Mouse (Mus musculus) lung, adult 18-20 months (tissue): ENCODE measurements around the gene Larp4.
A peak's percentile ranks its signal among the peaks of the same experiment; 100 is the strongest.
"Not testable (repeated sequence)": the region's sequence is repeated elsewhere in the genome, so short reads cannot be mapped to it uniquely, and the experiment has no call there.

Experiments
- DNase-seq, 2 experiments: peaks; one replicate each; pipeline ENCODE4 v3.0.0; 2022; ENCODE audit warnings: mixed read lengths in 2 of 2

The Larp4 gene

DNA sequence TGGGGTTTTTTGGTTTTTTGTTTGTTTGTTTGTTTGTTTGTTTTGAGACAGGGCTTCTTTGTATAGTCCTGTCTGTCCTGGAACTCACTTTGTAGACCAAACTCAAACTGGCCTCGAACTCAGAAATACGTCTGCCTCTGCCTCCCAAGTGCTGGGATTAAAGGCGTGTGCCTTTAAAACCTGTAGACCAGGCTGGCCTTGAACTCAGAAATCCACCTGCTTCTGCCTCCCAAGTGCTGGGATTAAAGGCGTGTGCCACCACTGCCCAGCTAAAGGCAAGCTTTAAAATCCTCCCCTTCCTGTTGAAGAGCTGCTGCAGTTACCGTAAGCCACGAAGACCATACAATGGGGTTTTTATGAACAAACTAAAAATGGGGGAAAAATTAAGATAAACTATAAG is at the start of gene Larp4:
Larp4 (plus strand) TSS at position 301 of the 400 bp plus-strand sequence.
- DNase-seq: not testable (repeated sequence)

DNA sequence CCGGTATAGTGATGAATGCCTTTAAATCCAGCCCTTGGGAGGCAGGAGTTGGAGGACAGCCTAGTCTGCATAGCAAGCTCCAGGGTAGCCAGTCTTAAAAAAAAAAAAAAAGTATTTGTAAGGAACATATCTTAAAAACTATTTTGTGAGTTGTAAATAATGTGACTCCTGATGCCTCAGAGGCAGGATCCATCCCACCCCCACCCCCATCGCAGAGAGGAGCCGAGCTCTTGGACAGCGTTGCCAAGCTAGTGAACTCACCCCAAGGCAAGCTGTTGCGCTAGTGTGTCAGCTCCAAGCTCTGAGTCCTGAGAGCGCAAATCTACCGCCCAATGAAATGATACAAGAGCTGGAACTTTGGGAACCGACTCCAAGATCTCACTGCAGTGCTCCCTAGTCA is 38.6 kb upstream of the Larp4 start:
- no peak for DNase-seq

DNA sequence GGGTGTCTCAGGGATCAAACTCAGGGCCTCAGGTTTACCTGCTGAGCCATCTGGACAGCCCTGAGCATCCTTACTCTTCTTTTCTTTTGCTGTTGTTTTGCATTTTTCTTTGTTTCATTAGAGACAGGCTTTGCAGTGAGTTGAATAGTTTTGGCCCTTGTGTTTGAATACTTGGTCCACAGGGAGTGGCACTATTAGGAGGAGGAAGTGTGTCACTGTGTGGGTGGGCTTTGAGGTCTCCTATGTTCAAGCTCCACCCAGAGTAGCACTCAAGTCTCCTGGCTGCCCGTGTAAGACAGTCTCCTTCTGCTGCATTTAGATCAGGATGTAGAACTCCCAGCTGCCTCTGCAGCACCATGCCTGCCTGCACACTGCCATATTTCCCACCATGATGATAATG is 35.4 kb upstream of the Larp4 start:
- no peak for DNase-seq

DNA sequence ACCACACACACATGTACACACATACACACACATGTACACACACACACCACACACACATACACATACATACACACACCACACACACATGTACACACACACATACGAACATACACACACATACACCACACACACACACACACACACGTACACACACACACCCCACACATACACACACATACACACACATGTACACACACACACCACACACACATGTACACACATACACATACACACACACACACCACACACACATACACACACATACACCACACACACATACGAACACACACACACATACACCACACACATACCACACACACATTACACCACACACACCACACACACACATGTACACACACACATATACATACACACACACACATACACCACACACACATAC is 33.2 kb upstream of the Larp4 start:
- DNase-seq: no peak

DNA sequence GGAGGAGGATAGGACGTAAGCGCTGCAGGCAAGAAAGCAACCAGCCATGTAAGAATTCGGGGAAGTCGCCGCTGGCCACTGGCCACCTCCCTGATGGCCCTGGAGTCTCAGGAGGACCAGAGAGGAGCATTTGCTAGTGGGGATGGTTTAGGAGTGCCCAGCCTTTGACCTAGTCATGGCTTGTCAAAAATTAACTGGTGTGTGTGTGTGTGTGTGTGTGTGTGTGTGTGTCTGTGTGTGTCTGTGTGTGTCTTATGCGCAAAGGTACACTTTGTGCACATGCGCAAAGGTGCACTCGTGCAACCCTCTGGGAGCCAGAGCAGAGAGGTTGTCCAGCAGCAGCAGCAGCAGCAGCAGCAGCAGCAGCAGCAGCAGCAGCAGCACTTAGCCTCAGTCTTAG is 32.0 kb upstream of the Larp4 start:
- DNase-seq: no peak

DNA sequence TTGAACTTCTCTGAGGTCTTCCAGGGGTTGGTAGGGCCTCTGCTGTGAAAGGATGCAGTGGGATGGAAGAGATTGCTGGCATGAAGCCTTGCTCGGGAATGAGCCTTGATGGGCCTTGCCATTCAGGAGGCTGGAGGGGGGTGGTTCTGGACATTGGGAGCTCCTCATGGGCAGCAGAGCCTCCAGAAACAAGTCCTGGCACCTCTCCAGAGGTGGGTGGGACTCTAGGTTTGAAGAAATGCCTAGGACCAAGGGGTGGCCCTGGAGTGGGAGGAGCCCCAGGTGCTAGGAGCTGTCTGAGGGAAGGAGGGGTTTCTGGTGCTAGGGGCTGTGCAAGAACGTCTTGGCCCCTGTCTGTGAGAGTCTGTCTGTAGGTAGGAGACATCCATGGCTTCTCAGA is 29.4 kb upstream of the Larp4 start:
- DNase-seq: no peak

DNA sequence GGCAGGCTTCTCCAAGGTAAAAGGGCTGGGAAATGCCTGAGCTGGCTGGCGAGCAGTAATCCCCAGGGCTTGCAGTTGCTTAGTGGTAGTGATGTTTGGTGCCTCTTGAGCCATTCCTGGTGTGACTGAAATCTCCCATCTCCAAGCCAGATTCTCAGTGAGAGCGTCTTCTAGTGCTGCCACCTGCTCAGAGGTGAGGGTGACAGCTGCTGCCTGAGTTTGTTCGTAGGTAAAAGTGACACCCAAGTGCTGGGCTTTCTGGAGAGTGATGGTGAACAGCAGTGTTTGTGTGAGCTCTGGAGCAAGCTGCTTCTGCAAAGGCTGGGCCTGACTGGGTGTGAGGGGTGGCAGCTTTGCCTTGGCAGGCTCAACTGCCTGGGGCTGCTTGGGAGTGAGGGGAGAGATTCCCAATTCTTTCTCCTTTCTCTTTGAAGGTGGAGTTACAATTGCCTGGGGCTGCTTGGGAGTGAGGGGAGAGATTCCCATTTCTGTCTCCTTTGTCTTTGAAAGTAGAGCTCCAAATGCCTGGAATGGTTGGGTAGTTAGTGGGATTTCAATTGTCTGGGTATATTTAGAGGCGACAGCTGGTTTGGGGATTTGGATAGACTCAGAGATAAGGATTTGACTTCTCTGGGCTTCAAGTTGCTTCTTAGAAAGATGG is 28.8 kb upstream of the Larp4 start:
- DNase-seq: no peak

DNA sequence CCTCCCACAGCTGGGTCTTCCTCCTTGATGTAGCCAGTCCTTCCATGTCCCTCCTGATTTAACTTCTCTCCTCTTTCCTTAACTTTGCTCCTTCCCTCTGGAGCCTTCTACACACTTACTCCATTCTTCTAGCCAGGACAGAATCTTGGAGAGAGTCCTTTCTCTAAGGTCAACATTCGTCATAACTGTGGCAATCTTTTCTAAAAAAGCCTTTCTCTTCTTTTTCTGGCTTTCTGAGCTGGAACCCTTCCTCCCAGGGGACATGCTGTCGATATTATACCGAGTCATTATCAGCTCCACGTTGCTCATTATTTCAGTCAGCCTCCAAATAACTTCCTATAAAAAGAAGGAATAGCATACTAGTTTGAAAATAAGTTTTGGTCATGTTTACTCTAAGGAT is 14.5 kb upstream of the Larp4 start:
- no peak for DNase-seq

DNA sequence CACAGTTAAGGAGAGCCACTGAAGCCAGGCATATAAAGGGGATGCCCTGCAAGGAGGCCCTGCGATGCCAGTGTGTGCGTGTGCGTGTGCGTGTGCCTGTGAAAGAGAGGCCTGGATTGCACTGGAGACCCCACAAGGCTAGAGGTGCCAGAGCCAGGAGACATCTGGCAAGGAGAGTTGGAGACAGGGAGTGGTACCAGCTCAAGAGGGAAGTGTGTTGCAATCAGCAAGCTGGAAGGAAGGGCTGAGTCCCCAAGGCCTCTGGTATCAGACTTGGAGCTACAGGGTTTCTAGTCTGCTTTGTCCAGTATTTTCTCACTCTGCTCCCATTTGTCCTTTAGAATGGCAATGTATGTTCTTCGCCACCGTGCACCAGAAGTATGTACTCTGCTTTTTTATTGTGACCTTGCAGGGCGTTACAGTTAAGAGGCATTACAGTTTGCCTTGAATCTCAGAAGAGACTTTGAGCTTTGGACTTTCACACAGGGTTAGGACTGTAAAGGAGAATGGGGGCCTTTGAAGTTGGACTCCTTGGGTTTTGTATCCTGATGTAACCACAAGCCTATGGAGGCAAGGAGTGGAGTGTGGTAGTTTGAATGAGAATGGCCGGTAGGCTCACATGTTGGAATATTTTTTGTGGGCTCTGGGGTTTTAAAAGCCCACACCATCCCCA is 4.6 kb upstream of the Larp4 start:
- peak; percentile 57 to 71 for DNase-seq

DNA sequence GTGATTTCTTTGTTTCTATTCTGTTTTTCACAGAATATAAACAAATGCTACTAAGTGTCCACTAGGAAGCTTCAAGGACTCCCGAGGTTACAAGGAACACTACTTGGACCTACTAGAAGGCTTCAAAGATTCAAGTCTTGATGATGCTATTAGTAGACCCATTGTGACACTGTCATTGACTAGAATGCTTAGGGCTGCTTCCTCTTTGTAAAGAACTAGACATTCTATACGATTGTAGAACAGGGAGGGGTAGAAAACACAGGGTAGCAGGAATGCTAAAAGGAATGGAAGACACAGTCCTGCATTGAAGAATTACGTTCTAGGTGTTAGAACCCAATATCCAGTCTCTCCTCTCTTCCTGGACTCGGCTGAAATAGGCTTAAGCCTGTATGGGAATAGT is 2.9 kb upstream of the Larp4 start, which contains the start of gene Fam186a:
Fam186a (minus strand) TSS at position 101 of the 400 bp plus-strand sequence.
- no peak for DNase-seq

DNA sequence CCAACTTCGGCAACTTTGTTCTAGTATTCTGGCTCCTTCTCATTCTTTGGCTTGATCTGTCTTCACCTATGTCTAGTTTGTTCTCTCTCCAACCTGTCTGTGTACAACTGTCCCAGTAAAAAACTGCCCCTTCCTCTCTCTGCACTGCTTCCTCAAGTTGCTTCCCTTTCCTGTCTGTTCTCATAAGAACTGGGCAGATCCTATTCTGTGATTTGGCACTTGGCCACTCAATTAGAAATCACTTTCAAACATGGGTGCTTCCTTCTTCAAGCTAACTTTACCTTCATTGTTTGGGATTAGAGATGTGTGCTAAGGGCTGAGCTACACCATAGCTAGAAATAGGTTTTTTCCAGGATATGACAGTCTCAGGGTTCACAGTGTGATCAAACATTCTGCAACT is 741 bp downstream of the Larp4 start:
- peak in 1 of 2 experiments; percentile 25 for DNase-seq

DNA sequence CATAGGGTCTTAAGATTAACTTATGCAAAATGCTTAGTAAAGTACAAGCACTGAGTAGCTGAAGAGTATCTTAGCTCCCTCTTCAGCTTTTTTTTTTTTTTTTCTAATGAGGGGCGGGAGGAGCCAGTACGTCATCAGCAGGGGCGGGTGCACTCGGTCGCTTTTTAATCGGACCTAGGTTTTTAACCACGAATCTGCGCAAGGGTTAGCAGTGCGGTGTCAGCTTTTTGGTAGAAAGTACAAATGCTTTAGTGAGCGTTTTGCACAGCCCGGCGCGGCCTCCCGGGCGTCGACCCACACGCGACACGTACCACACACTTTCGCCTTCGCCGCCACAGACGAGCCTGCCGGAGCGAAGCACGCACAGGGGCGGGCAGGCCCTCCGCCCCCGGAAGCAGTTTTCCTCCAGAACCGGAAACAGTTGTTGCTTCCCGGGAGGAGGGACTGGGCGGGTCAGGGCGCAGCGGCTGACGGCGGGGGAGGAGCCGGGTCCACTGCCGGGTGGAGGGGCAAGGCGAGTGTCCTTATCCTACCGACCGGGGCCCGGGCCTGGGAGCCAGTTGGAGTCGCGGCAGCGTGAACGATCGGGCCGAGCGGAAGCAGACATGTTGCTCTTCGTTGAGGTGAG is 2.6 kb downstream of the Larp4 start:
- peak; percentile 97 for DNase-seq

DNA sequence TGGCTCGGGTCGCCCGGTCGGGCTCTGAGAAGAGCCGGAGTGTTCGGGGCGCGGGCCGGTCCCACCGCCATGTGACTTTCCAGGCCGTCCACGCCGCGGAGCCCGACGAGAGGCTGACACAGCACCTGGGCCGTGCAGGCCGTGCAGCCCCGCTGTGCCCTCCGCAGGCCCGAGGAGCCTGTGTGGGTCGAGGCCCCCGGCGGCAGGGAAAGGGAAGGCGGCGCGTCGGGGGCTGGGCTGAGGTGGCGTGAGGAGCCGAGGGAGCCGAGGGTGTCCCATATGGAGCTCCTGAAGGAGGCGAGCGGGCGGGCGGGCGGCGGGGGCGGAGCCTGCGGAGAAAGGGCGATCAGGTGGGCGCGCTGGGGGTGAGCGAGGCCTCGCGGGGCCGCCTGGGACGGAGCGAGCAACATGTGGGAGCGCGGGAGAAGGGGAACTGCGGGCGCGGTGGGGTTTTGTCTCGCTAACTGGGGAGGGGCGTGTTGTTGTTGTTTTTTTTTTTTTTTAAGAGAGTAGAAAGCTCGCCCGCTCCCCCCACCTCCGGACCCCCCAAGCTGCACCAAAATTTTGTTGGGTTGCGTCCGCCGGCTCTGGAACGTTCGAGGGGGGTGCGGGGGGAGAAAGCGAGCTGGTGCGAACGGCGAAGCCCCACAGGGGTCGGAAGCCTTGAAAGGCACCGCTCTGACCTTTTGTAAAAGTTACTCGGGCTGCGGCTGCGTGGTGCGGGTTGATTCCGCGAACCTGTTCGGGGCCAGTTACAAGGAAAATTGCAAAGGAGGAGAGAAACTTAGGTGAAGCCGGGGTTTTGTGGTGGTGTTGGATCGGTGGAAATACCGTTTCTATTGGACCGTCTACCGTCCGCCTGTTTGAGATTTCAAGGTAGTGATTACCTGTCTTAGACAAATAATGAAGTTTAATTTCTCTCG is 3.4 kb downstream of the Larp4 start:
- DNase-seq: peak; percentile 10 to 38

DNA sequence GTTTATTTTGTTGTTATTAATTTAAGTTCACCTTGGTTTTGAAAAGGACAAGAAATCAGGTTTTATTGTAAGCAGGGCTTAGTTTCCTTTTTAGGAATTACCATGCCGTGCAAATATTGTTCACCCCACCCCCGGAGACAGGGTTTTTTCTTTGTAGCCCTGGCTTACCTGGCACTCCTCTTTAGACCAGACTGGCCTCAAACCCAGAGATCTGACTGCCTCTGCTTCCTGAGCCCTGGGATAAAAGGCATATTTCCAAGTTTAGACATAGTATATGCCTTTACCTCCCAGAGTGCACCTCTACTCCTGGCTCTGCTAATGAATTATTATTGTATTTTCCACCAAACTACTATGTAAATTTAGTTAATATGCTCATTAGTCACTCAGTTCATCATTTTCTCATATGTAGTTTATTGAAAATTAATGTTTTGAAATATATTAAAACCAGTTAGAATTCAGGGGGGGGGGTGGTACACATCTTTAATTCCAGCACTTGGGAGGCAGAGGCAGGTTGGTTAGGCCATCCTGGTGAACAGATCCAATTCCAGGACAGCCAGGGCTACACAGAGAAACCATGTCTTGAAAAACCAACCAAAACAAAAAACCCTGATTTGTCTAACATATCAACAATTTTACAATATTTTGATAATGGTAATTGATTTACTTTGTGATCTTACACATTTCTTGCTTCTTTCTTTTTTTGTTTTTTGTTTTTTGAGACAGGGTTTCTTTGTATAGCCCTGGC is 4.8 kb downstream of the Larp4 start:
- no peak for DNase-seq

DNA sequence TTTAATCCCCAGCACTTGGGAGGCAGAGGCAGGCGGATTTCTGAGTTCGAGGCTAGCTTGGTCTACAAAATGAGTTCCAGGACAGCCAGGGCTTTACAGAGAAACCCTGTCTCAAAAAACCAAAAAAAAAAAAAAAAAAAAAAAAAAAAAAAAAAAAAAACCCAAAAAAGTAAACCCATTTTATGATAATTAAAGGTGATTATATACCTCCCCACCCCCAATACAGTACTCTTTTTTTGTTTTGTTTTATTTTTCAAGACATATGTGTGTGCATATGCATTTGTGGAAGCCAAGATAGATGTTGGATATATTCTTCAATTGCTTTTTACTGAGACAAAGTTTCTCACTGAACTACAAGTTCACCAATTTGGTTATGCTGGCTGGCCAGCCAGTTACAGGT is 6.3 kb downstream of the Larp4 start:
- not testable (repeated sequence) for DNase-seq

DNA sequence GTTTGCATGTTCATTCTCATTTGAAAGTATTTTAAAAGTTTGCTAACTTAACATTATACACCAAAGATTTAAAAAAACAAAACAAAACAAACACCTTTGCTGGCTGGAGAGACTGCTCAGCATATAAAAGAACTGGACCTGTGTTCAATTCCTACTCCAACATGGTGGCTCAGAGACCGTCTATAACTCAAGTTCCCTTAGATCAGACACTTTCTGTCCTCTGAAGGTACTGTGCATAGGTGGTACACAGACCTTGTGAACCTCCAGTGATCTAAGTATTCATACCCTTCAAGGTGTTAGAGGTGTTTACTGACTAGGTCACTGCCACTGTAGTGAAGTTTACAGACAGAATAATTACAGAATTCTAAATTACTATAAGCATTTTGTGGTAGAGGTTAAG is 9.4 kb downstream of the Larp4 start:
- DNase-seq: no peak

DNA sequence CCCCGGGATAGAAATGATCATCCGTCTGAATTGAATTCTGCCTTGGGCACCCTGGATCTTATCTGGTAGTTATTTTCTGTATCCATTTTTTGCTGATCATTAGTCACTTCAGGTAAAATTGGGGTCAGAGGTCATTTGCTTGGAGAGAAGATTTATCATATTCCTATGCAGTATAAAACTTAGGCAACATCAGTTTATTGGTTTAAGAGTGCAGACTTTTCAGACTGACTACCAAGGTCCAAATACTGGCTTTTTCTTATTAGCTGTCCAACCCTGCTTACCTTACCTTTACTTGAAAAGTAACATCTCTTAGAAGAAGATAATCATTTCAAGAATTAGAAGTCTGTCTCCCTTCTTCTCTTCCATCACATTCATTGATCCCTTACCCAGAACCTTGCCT is 9.8 kb downstream of the Larp4 start:
- DNase-seq: no peak

DNA sequence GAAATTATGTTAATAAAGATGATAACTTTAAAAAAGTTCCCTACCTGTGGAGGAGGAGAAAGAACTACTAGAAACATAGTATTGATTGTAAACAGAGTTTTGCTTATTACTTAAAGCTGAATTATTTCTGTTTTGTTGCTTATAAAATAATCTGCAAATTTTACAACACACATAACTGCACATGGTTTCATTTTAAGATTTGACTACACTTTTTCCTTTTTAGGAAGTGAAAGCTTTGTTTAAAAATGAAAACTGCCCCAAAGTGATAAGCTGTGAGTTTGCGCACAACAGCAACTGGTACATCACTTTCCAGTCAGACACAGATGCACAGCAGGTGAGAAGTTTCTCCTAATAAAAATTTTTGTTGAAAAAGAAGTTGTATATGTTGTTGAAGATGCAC is 23.2 kb downstream of the Larp4 start:
- DNase-seq: no peak

DNA sequence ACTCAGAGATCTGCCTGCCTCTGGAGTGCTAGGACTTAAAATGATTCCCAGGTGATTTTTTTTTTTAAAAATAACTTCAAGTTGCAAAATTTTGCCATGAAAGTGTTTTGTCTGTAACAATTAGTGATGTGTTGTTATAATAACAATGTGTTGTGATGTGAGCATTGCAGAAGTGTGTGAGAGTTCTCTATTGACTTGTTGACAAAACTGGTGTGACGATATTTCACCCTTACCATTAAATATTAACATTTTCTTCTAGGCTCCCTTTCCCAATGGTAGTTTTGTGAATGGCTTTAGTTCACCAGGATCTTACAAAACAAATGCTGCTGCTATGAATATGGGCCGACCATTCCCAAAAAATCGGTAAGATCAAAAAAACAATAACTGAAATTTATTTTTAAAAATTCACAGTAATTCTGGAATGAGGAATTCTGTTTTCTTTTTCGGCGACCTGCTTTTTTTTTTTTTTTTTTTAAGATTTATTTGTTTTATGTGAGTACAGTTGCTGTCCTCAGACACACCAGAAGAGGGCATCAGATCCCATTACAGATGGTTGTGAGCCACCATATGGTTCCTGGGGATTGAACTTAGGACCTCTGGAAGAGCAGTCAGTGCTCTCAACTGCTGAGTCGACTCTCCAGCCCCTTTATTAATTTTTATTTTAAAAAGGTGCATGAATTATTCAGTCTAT is 27.4 kb downstream of the Larp4 start:
- DNase-seq: no peak

DNA sequence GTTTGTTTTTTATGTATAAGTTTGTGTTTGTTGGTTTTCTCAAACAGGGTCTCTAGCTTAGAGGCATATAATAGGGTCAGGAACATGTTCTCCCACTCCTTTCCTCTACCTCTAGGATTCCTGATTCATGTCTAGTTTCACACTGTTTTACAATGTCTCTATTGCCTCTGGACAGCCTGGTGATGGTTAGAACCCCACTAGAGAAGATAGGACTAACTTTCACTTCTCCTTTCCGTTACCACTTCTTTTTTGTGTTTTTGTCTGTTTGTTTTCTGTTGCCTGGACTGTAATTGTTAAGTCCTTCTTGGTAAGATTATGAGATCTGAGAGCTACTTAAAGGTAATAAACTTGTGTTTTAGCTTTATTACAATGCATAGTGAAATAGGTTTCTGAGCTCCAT is 29.5 kb downstream of the Larp4 start:
- DNase-seq: no peak

DNA sequence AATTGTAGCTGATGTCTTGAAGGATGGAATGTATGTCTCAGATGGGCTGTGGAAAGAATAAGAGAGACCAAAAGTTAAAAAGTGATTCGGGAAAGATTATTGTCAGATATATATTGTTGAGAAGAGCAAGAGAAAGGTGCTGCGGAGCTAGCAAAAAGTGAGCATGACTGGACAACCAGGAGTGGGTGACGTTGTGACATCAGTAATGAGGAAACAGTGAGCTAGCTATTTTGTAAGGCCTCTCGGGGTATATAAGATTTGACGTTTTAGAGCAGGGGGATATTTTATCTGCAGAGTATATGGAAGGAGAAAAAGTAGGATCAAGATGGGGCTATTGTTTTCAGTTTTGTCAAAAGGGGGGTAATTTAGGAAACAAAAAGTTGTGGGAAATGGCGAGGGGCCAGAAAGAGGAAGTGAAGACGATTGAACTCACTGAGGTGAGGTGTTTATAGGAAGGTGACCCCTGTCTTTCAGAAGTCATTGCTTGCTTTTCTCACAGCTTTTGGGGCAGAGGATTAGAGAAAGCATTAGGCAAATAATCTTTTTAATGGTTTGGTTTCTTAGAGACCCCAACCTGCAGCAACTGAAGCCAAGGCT is 34.9 kb downstream of the Larp4 start:
- DNase-seq: no peak
